Mouse (Mus musculus) limb, embryonic 13.5 days (tissue): ENCODE measurements around the gene B4gat1. TPM values are rescaled to one million over a fixed set of nuclear protein-coding genes. Genes with fewer than 3 reads are reported as not detected.
"Not testable (repeated sequence)": the region's sequence is repeated elsewhere in the genome, so short reads cannot be mapped to it uniquely, and the experiment has no call there.

Experiments used
- ATAC-seq: fragments of 200-750 bp; cut with Nextera tagmentation; 2 replicates; pipeline ENCODE4 v1.8.0; 2017; ENCODE audit warnings: low read depth, moderate number of reproducible peaks, moderate TSS enrichment; ENCODE audit not compliant: low FRiP score
- H3K27ac ChIP-seq: fragments of 300-500 bp; sonication (generic); 2 replicates; pipeline ENCODE4 v1.5.1; 2015; ENCODE audit warnings: inconsistent platforms, mild to moderate bottlenecking, moderate library complexity
- H3K27me3 ChIP-seq: fragments of 300-500 bp; sonication (generic); 2 replicates; pipeline ENCODE4 v1.6.1; 2015; ENCODE audit warnings: mild to moderate bottlenecking, inconsistent platforms
- H3K36me3 ChIP-seq: fragments of 300-500 bp; sonication (generic); 2 replicates; pipeline ENCODE4 v1.6.1; 2015; ENCODE audit warnings: inconsistent platforms, mild to moderate bottlenecking, moderate library complexity
- H3K4me1 ChIP-seq: fragments of 300-500 bp; sonication (generic); 2 replicates; pipeline ENCODE4 v1.6.1; 2015; ENCODE audit warnings: inconsistent platforms
- H3K4me2 ChIP-seq: fragments of 300-500 bp; sonication (generic); replicated peaks from 2 replicates; pipeline ENCODE4 v1.6.1; 2015; ENCODE audit warnings: inconsistent platforms, mild to moderate bottlenecking, moderate library complexity
- H3K4me3 ChIP-seq: fragments of 300-500 bp; sonication (generic); 2 replicates; pipeline ENCODE4 v1.5.1; 2015; ENCODE audit warnings: moderate library complexity, mild to moderate bottlenecking, inconsistent platforms
- H3K9ac ChIP-seq: fragments of 300-500 bp; sonication (generic); 2 replicates; pipeline ENCODE4 v1.6.1; 2015; ENCODE audit warnings: mild to moderate bottlenecking, inconsistent platforms
- H3K9me3 ChIP-seq: fragments of 300-500 bp; sonication (generic); 2 replicates; pipeline ENCODE4 v1.6.1; 2016; ENCODE audit warnings: inconsistent platforms
- WGBS: fragments of 180-500 bp; shearing (Covaris S2); methylation state at CpG from one replicate; pipeline ENCODE4 v1.1.7; 2015; 5-methylcytosine and 5-hydroxymethylcytosine counted together
- polyA plus RNA-seq: library from polyadenylated mRNA; unstranded; fragments of >200 nt; fragmentation: Nextera tagmentation; extraction: Ambion mirVana; gene quantifications from 2 replicates; pipeline ENCODE4 v1.2.1, GENCODE M21; 2015

B4gat1 gene
- polyA plus RNA-seq, 1 experiment from 2014 or later = 52.1 TPM

DNA sequence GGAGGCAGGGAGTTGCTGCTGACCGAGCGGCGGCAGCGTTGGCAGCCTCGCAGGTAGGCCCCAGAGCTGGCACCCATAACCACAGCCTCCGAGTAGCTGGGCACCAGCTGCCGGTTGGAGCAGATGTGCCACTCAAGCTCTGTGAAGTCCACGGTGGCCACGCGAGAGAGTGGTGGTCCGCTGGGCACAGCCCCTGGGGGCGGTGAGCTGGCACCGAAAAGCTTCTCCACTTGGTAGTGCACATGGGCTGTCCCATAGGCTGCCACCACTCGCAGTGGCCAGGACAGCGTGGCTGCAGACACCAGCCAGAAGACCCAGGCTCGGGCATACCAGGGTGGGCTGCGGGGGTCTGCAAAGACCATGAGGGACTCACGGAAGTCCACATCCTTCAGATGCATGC, 43.4 kb downstream of the B4gat1 start:
- no peaks in the 10 kb centered on the region for H3K9me3 ChIP-seq
- no peak overlapping the region for H3K9ac ChIP-seq
- H3K4me3 ChIP-seq = no peak overlapping the region
- peaks cover 13% of the 10 kb centered on the region for H3K4me1 ChIP-seq
- peaks cover 77% of the 10 kb centered on the region for H3K27me3 ChIP-seq
- H3K27ac ChIP-seq = no peak overlapping the region
- 56% methylated on average over 18 of the region's 18 CpGs for WGBS
- H3K4me2 ChIP-seq = no peak overlapping the region
- no peak for ATAC-seq
- no peaks in the 10 kb centered on the region for H3K36me3 ChIP-seq

DNA sequence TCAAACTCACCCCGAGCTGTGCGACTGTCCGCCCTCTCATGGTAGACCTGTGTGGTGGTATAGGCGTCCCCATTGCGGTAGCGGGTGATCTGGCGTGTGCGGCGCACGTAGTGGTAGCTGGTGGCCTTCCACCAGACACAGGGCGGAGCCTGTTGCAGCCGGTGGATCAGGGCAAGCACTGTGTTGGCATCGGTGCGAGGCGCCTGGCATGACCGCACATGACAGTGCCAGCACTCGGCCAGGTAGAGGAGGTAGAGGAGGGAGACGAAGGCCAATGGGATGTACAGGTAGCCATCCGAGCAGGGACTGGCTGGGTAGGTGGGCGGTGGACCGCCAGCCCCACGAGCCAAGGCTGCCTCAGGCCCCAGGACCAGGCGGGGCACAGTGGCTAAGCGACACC, 44.0 kb downstream of the B4gat1 start:
- H3K27ac ChIP-seq = no peak overlapping the region
- no peak for ATAC-seq

GRCm38 (mm10) chr19:5083961-5084833, 45.6 kb downstream of the B4gat1 start:
- H3K4me3 ChIP-seq = peak overlapping the region; percentile 50; the same call in 1 of the 2 replicates
- H3K4me1 ChIP-seq = peaks cover 24% of the 10 kb centered on the region
- H3K27ac ChIP-seq = no peak overlapping the region
- H3K36me3 ChIP-seq = no peaks in the 10 kb centered on the region
- no peak overlapping the region for H3K9ac ChIP-seq
- peaks cover 74% of the 10 kb centered on the region for H3K27me3 ChIP-seq
- H3K9me3 ChIP-seq = no peaks in the 10 kb centered on the region
- no peak overlapping the region for H3K4me2 ChIP-seq
- WGBS = 61% methylated on average over 3 of the region's 3 CpGs
- ATAC-seq = no peak

More for the DNA sequence above, 44.0 kb downstream of the B4gat1 start:
- Histone ChIP-seq H3K4me1 (peaks cover 18% of the 10 kb centered on the region), H3K27me3 (peaks cover 77% of the 10 kb centered on the region), H3K9me3 (no peaks in the 10 kb centered on the region), H3K4me2 (no peak overlapping the region), H3K36me3 (no peaks in the 10 kb centered on the region), H3K4me3 (no peak overlapping the region), H3K9ac (no peak overlapping the region)
- 60% methylated on average over 24 of the region's 24 CpGs for WGBS

- Histone ChIP-seq H3K36me3 (peaks cover 4% of the 10 kb centered on the region; the same call in 1 of the 2 replicates), H3K27me3 (peaks cover 68% of the 10 kb centered on the region), H3K9me3 (no peaks in the 10 kb centered on the region), H3K27ac (no peak overlapping the region), H3K9ac (no peak overlapping the region), H3K4me3 (peak overlapping the region; percentile 50), H3K4me2 (peak overlapping the region; percentile 85), H3K4me1 (peaks cover 29% of the 10 kb centered on the region)
- ATAC-seq = no peak
- 2% methylated on average over 15 of the region's 15 CpGs for WGBS
Measured at GRCm38 (mm10) chr19:5084834-5085144, 46.2 kb downstream of the B4gat1 start.

DNA sequence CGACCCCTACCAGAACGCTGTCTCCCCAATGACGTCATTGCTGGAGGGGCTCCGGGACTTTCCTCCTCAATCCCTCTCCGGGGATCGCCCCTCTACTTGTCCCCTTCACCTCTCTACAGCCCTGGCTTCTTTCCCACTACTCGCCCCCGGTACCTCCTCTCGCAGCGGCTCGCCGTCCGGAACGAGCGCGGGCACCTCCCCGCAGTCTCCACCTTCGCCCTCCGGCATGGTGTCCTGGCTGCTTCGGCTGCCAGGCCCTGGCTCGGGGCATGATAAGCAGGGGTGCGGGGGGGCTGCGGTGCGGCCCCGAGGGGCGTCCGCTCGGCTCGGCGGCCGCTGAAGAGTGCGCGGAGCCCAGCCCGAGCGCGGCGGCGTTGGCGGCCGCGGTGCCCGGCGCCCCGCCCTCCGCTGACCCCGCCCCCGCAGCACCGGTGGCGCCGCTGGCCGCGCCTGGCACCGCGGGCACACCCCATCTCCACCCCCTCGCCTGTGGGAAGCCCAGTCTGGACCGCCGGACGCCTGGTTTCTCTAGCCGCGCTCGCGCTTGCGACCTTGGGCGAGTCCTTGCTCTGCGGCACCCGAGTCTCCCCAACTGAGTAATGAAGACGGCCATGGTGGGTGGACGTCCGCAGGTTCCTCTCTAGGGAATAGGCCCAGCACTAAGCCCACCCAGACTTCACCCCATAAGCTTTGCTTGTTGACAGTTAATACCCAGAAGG, 46.7 kb downstream of the B4gat1 start, which contains the start of gene Tmem151a:
TSS of gene Tmem151a (minus strand) at position 387 of the 719 bp plus-strand sequence.
- ATAC-seq = no peak
- Histone ChIP-seq H3K27ac (no peak within 1 kb of the TSS), H3K4me2 (peak within 1 kb of the TSS; percentile 85), H3K9me3 (no peaks in the 10 kb centered on the region), H3K4me1 (peaks cover 29% of the 10 kb centered on the region), H3K4me3 (peak within 1 kb of the TSS; percentile 50), H3K27me3 (peaks cover 63% of the 10 kb centered on the region), H3K9ac (peak within 1 kb of the TSS; percentile 59), H3K36me3 (peaks cover 8% of the 10 kb centered on the region)
- WGBS = under 1% methylated on average over 48 of the region's 69 CpGs

- H3K4me2 ChIP-seq, H3K27ac ChIP-seq, H3K9ac ChIP-seq, H3K4me3 ChIP-seq, H3K9me3 ChIP-seq, ATAC-seq: not testable (repeated sequence)
- H3K27me3 ChIP-seq = peaks cover 51% of the 10 kb centered on the region
- peaks cover 29% of the 10 kb centered on the region for H3K4me1 ChIP-seq
- H3K36me3 ChIP-seq = peaks cover 20% of the 10 kb centered on the region
- 53% methylated on average over 4 of the region's 4 CpGs for WGBS
Measured at GRCm38 (mm10) chr19:5086533-5086932, 47.9 kb downstream of the B4gat1 start.

GRCm38 (mm10) chr19:5087884-5088728, 49.5 kb downstream of the B4gat1 start, which contains the start of gene Yif1a:
TSS of gene Yif1a (plus strand) at chr19:5088538.
- H3K4me2 ChIP-seq = peak within 1 kb of the TSS; percentile 90
- peak within 1 kb of the TSS; percentile 83 for H3K4me3 ChIP-seq
- H3K9me3 ChIP-seq = no peaks in the 10 kb centered on the region
- H3K27ac ChIP-seq = 0 out of 2 replicates have a peak within 1 kb of the TSS, but pooled peaks have one; percentile 49
- H3K9ac ChIP-seq = peak within 1 kb of the TSS; percentile 83
- peaks cover 36% of the 10 kb centered on the region for H3K36me3 ChIP-seq
- peak; percentile 95 for ATAC-seq
- peaks cover 35% of the 10 kb centered on the region for H3K27me3 ChIP-seq
- under 1% methylated on average over 58 of the region's 58 CpGs for WGBS
- peaks cover 29% of the 10 kb centered on the region for H3K4me1 ChIP-seq

DNA sequence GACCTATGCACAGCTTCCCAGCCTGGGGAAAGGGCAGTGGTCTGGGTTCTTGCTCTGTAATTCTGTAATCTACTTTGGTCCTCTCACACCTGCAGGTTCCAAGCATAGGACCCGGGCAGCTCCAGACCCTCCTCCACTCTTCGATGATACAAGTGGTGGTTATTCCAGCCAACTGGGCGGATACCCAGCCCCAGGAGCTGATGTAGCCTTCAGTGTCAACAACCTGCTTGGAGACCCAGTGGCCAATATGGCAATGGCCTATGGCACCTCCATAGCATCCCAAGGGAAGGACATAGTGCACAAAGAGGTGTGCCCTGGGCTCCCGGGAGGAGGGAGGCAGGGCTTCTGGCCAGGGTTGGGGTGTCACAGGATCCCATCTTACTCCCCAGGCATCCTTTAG, 50.7 kb downstream of the B4gat1 start:
- H3K9ac ChIP-seq = peak overlapping the region; percentile 83

More for the DNA sequence above, 50.7 kb downstream of the B4gat1 start:
- peaks cover 23% of the 10 kb centered on the region for H3K27me3 ChIP-seq
- 87% methylated on average over 4 of the region's 4 CpGs for WGBS
- no peak for ATAC-seq
- no peaks in the 10 kb centered on the region for H3K9me3 ChIP-seq
- H3K4me2 ChIP-seq = peak overlapping the region; percentile 90
- peak overlapping the region; percentile 83 for H3K4me3 ChIP-seq
- peaks cover 42% of the 10 kb centered on the region for H3K36me3 ChIP-seq
- H3K27ac ChIP-seq = no peak overlapping the region
- peaks cover 34% of the 10 kb centered on the region for H3K4me1 ChIP-seq

Other genes starting within 250 kb of the B4gat1 start
- 81.7 and 87.7 TPM in 2 replicates for gene Rbm4, start 244.9 kb upstream of the B4gat1 start, polyA plus RNA-seq
- gene Gm21992, start 227.2 kb upstream of the B4gat1 start, polyA plus RNA-seq = 48.8 and 51.8 TPM in 2 replicates
- gene Rbm14, start 227.2 kb upstream of the B4gat1 start, polyA plus RNA-seq = 83.5 and 89.7 TPM in 2 replicates
- 64.4 and 66.2 TPM in 2 replicates for gene Ccs, start 199.5 kb upstream of the B4gat1 start, polyA plus RNA-seq
- not detected in 2 replicates for gene Ccdc87, start 199.5 kb upstream of the B4gat1 start, polyA plus RNA-seq
- 41.5 and 43.7 TPM in 2 replicates for gene Ctsf, start 183.7 kb upstream of the B4gat1 start, polyA plus RNA-seq
- 14.0 and 15.0 TPM in 2 replicates for gene Actn3, start 160.9 kb upstream of the B4gat1 start, polyA plus RNA-seq
- 10.5 and 10.7 TPM in 2 replicates for gene Zdhhc24, start 160.2 kb upstream of the B4gat1 start, polyA plus RNA-seq
- gene Bbs1, start 132.2 kb upstream of the B4gat1 start, polyA plus RNA-seq = 3.5 and 5.1 TPM in 2 replicates
- gene Dpp3, start 110.5 kb upstream of the B4gat1 start, polyA plus RNA-seq = 124 and 129 TPM in 2 replicates
- gene Peli3, start 95.7 kb upstream of the B4gat1 start, polyA plus RNA-seq = 3.3 and 3.4 TPM in 2 replicates
- gene Mrpl11, start 76.7 kb upstream of the B4gat1 start, polyA plus RNA-seq = 111 and 116 TPM in 2 replicates
- gene Npas4, start 48.5 kb upstream of the B4gat1 start, polyA plus RNA-seq = not detected in 2 replicates
- 5.7 and 6.0 TPM in 2 replicates for gene Slc29a2, start 15.0 kb upstream of the B4gat1 start, polyA plus RNA-seq
- gene AC124502.3, start 65 bp downstream of the B4gat1 start, polyA plus RNA-seq = 3.7 and 4.4 TPM in 2 replicates
- gene Brms1, start 2.5 kb downstream of the B4gat1 start, polyA plus RNA-seq = 36.7 and 40.5 TPM in 2 replicates
- 1.4 and 1.7 TPM in 2 replicates for gene Rin1, start 11.7 kb downstream of the B4gat1 start, polyA plus RNA-seq
- gene Cd248, start 29.3 kb downstream of the B4gat1 start, polyA plus RNA-seq = 58.8 and 64.8 TPM in 2 replicates
- 2.7 TPM in 2 replicates for gene Tmem151a, start 46.7 kb downstream of the B4gat1 start, polyA plus RNA-seq
- gene Yif1a, start 49.7 kb downstream of the B4gat1 start, polyA plus RNA-seq = 88.5 and 94.5 TPM in 2 replicates
- gene Cnih2, start 59.7 kb downstream of the B4gat1 start, polyA plus RNA-seq = 34.5 and 35.2 TPM in 2 replicates
- gene Rab1b, start 68.2 kb downstream of the B4gat1 start, polyA plus RNA-seq = 248 and 251 TPM in 2 replicates
- 23.6 and 29.0 TPM in 2 replicates for gene Klc2, start 79.7 kb downstream of the B4gat1 start, polyA plus RNA-seq
- gene Pacs1, start 234.3 kb downstream of the B4gat1 start, polyA plus RNA-seq = 26.7 and 28.9 TPM in 2 replicates